Mouse (Mus musculus) CD4-positive, CD25-positive, alpha-beta regulatory T cell, adult 2 months (primary cell): ENCODE results near the gene Myo9b.

Experiments used
- DNase-seq: peaks from one replicate; pipeline ENCODE4 v3.0.0-alpha.2; 2012; ENCODE audit warnings: low read depth, low spot score

The Myo9b gene

DNA sequence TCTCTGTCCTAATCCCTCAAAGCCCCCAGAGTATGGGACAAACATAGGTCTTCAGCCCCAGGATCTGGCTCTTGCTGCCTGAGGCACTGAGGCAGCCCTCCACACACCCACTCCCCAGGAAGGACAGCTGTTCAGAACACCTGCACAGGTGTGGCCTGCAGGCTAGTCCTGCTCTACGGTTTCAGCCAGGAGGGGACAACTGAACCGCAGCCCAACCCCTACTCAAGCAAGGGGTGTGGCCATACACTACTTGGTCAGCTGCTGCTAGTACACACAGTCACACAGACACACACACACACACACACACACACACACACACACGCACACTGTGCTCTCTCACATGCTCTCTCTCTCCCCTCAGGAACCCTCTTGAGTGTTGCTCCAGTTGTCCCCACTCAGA is 111.3 kb downstream of the Myo9b start:
- DNase-seq, result no peak

DNA sequence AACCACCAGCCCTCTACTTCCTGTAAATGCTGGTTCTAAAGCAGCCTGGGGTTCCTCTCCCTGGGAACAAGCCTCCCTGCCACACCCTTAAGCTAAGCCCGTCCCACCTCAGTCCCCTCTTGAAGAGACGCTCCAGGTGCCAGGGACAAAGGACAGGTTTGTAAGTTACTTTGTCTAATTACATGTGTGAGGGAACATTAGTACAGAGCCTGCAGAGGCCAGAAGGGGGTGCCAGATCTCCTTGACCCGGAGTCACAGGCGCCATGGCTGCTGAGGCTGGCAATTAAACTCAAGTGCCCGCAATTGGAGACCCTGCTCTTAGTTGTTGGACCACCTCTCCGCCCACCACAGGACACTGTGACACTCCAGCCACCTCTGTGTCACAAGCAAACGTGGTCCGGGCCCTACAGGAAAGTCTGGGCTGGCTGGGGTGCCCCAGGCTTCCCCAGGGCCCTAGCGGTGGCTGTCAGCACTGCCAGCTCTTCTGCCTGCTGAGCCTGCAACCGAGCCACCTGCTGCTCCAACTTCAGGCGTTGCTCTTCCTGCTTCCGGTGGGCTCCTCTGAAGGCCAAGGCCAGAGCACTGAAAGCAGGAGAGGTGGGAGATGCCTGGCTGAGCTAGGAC is 112.8 kb downstream of the Myo9b start:
- DNase-seq, result no peak

DNA sequence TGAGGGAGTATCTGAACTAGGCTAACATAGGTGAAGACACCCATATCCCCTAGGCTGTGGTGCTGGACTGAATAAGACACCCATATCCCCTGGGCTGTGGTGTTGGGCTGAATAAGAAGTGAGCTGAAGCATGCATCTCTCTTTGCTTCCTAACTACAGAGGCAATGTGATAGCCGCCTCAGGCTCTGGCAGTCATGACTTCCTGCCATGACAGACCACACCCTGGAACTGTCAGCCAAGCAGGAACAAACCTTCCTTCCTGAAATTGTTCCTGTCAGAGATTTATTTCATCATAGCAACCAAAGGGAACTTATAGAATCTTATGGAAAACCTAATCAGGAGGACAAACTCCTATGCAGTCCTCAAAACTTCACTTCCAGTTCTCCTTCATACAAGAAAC is 115.8 kb downstream of the Myo9b start:
- no peak for DNase-seq

DNA sequence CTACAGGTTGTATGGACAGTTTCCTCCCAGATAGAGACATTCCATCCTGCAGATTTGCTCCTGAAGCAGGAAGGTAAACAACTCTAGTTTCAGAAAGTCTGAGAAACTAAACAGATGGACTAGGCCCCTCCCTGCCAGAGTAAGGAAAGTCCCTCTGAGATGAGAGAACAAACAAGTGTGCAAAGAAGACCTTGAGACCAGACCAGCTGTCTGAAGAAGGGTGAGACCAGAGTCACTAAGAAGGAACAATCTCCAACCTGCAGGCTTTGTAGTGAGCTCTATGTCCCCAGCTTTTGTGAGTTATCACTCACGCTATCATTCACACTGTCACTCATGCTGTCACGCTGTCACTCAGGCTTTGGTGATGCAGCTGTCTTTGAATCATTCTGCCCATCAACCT is 119.2 kb downstream of the Myo9b start:
- DNase-seq, result no peak

DNA sequence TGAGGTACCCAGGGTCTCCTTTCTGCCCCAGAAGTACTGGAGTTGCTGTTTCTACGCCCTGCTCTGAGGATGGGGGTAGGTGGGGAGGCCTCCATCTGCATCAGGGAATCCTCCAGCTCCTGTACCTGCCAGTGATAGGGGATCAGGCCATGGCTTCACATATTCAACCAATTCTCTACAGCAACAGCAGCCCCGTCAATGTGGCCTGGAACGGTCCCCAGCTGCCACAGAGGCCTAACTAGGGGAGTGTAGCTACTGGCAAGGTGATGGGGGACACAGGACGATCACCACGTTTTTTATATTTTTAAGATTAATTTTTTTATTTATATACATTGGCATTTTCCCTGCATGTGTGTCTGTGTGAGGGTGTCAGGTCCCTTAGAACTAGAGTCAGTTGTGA is 119.9 kb downstream of the Myo9b start:
- DNase-seq, result no peak

DNA sequence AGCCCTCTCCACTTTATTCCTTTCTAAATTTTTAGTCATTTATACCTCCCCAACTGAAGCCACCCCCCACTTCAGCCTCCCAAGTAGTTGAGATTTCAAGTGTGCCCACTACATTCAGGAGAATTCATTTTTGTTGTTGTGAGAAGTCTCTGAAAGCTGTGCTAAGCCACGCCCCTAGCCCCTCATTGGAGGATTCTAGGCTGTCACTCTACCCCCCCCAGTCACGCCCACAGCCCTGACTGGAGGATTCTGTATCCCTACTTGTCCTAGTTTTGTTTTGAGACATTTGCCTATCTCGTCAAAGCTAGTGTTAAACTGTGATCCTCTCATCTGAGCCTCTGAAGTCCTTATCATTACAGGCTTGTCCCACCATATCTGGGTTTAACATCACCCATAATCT is 120.4 kb downstream of the Myo9b start:
- DNase-seq, result no peak

DNA sequence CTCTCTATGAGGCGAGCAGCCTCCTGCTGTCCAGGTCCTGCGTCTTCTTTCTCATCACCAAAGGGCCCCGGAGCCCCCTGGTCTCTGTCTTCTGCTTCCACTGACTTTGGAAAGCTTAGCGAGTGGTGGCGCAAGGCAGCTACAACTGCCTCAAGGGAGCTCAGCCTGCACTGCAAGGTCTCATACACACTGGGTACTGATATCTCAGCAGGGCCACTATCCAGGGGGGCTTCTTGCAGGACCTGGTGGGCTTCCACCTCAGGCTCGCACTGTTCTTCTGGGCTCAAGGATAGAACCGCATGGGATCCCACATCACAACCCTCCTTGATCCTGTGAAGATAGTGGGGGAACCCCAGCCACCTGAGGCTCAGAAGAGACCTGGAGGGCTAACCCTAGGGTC is 122.0 kb downstream of the Myo9b start:
- no peak for DNase-seq

DNA sequence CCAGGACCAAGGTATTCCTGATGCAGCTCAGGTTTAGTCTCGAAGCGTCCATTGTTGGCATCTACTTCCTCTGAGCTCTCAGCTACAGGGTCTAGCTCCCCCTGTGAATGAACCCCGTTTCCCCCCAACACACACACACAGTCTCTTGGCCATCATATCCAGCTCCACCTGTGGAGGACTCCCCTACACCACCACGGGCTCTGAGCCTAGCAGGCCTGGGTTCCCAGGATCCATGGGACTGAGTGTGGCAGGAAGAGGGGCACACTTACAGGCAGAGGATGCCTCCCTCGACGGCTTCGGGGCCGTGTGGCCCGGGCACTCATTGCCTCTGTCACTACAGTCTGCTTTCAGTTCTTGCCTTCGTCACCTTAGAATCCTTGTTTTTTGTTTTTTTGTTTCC is 122.6 kb downstream of the Myo9b start:
- DNase-seq, result no peak

DNA sequence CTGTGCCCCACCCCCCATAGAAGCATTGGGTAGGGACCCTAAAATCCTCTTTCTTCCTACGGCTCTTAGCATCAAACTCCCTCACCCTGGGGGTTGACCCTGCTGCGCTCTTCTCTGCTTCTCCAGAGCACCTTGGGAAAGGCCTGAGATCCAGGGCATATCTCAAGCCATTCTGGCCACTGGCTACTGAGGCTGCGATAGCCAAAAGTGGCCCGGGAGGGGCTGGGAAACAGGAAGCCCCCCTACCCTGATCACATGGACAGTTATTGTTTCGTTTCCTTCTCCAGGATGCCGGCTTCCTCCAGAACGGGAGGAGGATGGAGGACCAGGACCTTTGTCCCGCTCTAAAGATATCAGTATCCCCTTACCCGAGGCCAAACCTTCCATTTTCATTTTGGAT is 123.1 kb downstream of the Myo9b start, which contains the start of gene Ushbp1:
Ushbp1 (minus strand) TSS at position 174 of the 400 bp plus-strand sequence.
- DNase-seq, result no peak

DNA sequence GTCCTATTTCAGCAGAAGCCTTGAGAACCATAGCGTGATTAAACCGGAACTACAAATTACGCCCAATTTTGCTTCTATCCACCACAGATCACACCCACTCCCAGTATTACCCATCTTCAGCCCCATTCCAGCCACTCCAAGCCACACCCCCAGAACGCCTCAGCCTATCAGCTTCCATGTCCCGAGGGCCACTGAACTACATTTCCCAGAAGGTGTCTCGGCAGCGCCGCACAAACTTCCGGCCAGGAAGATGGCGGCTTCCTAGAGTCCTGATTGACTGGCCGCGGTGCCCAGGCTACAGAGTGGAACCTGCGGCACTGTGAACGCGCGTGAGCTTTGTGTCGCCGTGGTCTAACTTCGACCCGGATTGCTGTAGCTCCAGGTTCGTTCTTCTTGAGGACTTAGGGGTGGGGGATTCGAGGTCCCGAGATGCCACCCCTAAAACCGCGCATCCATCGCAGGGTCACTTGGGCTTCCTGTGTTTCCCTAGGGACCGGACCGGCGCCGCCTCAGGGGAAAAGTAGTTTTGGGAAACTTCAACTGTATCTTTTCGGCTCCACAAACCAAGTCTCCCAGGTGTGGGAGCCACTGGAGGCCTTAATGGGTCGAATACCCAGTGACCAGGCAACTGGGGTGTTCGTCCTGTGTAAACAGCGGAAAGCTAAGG is 124.3 kb downstream of the Myo9b start, which contains the start of gene Babam1:
Babam1 (plus strand) TSS at position 223 of the 667 bp plus-strand sequence.
- DNase-seq, result peak; percentile 95

DNA sequence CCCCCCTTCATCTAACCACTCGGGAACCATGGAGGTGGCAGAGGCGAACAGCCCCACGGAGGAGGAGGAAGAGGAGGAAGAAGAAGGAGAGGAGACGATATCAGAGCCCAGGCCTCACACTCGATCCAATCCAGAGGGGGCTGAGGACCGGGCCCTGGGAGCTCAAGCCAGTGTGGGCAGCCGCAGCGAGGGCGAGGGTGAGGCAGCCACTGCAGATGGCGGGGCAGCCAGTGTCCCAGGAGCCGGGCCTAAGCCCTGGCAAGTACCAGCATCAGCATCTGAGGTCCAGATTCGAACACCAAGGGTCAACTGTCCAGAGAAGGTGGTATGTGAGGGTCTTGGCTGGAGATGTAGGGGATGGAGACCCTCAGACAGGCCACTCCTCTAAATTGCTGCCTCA is 125.2 kb downstream of the Myo9b start:
- DNase-seq, result no peak

DNA sequence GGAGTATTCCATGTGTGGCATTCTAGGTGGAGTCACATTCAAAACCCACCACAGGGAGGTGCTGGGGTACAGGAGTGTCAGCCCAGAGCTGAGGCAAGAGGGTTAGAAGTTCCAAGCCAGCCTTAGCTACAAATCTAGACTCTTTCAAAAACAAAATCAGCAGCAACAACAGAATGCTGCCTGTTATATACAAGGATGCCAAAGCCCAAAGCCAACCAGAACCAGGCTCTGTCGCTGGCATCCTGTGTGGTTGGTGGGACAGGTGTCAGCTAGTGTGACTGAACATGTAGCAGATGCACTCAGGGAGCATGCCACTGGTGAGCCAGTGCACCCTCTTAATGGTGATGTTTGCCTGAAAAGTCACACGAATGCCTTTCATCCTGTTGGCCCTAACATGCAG is 128.3 kb downstream of the Myo9b start:
- no peak for DNase-seq

DNA sequence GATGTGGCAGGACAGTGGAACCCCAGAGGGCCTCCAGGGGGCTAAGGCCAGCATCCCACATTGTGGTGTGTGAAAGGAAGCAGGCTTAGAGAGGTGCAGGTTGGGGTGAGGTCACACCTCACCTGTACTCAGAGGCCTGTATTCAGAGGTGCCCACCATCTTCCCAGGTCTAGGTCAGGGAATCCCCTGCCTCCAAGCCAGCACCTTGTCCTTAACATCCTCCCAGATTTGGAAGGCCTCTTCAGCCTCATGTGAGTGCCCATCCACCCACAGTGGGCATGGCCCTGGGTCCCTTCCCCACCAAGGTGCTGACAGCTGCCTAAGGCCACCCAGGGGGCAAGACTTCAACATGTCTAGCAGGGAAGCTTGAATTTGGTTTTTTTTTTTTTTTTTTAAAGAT is 128.9 kb downstream of the Myo9b start:
- DNase-seq, result no peak

DNA sequence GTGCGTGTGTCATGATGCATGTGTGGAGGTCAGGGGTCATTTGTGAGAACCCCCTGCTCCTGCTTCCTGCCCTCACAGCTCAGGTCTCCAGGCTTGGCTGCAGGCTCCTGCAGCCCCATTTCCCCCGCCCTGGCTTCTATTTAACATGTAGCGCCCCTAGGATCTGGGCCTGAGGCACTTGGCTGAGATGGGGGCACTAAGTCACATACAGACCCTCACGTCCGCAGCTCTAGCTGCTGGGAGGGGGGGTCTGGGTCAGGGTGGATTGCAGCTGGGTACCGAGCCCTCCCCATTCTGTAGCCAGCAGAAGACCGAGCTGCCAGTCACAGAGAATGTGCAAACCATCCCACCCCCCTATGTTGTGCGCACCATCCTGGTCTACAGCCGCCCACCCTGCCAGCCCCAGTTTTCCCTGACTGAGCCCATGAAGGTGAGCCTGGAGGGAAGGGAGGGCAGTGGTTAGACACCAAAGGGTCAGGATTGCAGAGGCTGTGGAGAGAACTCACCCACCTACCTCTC is 130.0 kb downstream of the Myo9b start:
- no peak for DNase-seq

DNA sequence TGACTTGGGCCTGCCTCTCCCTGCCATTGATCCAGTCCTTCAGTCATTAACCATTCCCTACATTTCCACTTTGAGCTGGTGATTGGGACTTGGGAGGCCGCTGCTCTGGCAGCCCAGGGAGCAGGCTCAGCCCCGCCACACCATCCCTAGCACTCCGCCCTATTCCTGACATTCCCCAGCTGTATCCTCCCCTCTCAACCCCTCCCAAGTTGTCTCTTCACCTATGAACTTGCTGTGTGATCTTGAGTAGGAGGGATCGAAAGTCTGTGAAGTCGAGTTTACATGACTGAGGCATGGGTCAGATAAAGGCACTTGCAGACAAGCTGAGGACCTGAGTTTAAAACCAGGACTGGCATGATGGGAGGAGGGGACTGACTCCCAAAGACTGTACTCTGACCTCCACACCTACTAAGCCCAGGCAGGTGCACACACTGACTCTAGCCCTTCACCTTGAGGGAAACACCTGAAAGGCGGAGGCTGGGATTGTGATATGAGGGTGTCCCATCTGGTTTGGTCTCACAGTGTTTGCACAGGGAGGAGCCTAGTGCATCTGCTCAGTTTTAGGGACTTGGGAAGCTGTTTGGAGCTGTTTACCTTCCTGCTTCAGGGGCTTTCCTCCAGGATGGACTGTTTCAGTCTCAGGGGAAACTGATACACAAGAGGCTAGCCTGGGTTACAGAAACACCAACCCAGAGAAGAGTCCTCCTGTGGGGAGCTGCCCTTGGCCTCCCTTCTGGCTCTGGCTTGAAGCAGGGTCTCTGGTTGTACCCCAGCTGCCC is 130.8 kb downstream of the Myo9b start:
- no peak for DNase-seq

DNA sequence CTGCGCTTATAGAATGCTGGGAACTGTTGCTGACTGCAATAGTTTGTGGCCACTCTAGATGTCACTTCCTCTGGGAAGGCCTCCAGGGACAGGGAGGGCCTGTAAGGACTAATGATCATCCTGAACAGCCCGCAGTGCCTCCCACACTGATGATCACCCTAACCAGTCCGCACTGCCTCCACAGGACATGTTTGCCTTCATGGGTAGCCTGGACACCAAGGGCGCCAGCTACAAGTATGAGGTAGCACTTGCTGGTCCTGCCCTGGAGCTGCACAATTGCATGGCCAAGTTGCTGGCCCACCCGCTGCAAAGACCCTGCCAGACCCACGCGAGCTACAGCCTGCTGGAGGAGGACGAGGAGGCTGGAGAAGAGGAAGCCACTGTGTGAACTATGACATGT is 131.5 kb downstream of the Myo9b start:
- no peak for DNase-seq

DNA sequence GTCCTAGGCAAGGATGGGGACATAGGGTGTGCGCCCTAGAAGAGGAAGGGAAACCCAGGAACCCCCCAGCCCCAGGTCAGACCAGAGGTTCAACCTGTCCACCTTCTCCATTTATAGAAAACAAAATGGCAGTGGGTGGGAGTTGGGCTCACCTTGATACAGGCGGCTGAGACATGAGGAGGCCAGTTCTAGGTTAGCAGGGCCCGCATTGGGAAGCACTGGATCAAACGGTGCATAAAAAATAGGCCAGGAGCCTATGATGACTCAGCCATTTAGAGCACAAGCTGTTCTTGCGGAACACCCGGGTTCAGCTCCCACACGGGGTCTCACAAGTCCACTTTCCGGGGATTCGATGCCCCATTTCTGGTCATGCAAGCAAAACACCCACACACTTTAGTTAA is 132.4 kb downstream of the Myo9b start:
- DNase-seq, result no peak

DNA sequence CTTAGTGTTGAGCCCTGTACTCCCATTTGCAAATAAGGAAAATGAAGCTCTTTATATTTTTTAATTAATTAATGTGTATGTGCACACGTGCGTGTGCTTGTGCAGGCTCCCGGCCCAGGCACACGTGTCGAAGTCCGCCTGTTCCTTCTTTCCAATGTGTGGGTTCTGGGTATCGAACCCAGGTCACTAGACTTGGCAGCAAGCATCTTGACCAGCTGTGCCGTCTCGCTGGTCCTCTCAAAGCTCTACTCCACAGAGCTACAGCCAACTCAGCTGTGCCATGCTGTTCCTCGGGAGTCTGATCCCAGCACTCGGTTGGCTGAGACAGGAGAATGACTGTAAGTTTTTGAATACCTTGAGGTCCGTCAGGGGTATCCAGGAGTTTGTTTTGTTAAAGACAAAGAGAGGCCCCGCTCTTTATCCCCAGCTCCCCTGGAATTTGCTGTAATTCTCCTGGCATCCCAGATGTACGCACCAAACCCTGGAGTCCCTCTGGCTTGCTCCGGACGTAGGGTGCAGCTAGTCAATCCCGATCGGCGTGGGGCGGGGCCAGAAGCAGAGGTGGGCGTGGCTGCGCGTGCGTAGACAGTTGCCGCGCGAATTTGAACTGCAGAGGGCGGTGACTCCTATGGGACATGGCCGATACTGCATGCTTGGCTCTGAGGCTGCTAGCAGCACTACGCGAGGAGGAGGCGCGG is 133.0 kb downstream of the Myo9b start, which contains the start of gene Ankle1:
Ankle1 (plus strand) TSS at position 610 of the 698 bp plus-strand sequence.
- peak; percentile 97 for DNase-seq

DNA sequence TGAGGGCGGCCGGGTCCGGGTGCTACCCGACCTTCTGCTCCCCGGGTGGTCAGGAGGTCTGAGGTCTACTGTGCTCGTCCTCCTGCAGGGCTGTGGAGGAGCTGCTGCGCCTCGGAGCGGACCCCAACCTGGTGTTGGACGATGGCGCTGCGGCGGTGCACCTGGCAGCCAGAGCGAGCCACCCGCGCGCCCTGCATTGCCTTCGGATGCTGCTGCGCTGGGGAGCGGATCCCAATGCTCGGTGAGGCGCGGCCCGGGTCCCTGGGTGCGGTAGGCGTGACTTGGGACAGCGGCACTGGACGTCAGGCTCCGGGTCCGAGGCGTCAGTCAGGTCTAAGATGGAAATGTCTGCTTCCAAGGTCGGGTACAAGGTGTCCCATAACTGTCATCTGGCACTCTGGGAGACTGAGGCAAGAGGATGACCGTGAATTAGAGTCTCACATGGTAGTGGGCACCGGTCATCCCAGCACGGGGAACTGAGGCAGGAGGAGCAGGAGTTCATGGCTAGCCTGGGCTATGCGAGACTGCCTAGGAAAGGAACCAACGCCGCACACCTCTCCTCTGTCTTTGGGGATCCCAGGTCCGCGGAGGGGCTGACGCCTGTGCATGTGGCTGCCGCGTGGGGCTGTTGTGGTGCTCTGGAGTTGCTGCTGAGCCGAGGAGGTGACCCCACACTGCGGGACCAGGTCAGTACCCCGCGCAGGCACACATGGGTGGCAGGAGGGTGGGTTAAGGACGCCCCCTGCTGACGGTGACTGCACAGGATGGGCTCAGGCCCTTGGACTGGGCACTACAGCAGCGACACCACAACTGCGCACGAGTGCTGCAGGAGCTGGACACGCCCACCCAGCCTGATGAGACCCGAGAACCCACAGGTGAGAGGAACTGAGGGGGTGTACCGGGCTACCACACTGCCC is 133.8 kb downstream of the Myo9b start:
- DNase-seq, result peak; percentile 63

DNA sequence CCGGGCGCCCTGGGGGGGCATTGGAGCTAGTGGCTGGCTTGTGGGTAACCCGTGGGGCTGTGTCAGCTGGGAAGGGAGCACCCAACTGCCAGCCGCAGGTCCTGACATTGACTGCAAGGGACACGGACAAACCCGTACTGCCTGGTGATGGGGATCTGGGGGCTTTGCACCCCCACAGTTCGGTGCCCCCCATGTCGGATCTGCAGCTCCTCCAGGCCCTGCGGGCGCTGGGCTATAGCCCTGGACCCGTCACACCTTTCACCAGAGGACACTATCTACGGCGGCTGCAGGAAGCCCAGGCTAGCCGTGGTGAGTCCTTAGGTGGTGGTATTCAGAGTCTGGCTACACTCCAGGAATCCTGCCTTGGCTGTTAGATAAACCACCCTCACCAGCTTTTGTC is 134.9 kb downstream of the Myo9b start:
- no peak for DNase-seq

DNA sequence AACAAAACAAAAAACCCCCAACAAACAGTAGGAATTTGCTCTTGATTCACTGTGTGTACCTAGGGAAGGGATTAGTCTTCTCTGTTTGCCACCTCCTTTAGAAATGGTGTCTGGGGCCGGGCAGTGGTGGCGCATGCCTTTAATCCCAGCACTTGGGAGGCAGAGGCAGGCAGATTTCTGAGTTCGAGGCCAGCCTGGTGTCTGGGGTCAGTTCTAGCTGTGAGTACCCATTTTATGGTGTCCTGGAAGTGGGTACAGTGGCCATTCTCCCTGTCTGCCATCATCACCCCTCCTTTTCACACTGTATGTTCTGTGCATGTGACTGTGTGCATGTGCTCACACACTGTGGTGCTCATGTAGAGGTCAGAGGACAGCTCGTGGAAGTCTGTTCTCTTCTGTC is 135.7 kb downstream of the Myo9b start:
- DNase-seq, result no peak
